Mouse (Mus musculus): ENCODE data around the gene Slc38a3. TPM values are rescaled to one million over a fixed set of nuclear protein-coding genes. Genes with fewer than 3 reads are reported as not detected.

Slc38a3 gene
- 2.9 and 3.2 TPM in 2 replicates for polyA plus RNA-seq (2016; fragmentation: Nextera tagmentation; extraction: Ambion mirVana)

GRCm38 (mm10) chr9:107669480-107669945 is at the start of gene Slc38a3:
Gene Slc38a3 (minus strand): TSS chr9:107669530.
- no peak for ATAC-seq (ENCODE audit: insufficient number of reproducible peaks, low FRiP score)
- peaks cover 30% of the 10 kb centered on the region for H3K27me3 ChIP-seq (replicated peaks)
- no peaks in the 10 kb centered on the region for H3K9me3 ChIP-seq (replicated peaks)
- H3K27ac ChIP-seq (ENCODE audit: poor library complexity, severe bottlenecking): no peak within 1 kb of the TSS
- peaks cover 47% of the 10 kb centered on the region for H3K4me1 ChIP-seq (replicated peaks)
- no peak within 1 kb of the TSS for H3K4me3 ChIP-seq
- 0 out of 2 replicates have a peak within 1 kb of the TSS, but pooled peaks have one; percentile 44 for H3K9ac ChIP-seq
- H3K36me3 ChIP-seq: no peaks in the 10 kb centered on the region
- H3K4me2 ChIP-seq: no peak within 1 kb of the TSS
- WGBS: 86% methylated on average over 9 of the region's 9 CpGs

DNA sequence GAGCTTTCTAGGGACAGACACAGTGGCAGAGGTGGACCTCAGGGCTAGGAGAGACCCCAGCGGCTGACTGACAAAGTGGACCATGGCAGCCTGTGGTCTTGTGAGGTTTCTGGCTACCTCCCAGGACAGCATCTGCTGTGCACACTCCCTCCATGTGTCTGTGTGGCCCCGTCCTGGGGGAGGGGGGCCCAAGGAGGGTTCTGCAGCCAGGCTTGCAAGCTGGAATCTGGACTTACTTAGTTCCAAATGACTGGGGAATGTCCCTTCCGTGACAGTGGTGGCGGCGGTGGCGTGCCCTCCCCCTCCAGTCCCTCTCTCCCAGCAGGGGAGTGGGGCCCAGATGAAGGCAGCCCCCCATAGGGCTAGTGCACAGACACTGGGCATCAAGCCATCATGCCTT is 47.6 kb upstream of the Slc38a3 start:
- Histone ChIP-seq H3K27me3 (replicated peaks) (peaks cover under 1% of the 10 kb centered on the region; the same call in 1 of the 2 replicates), H3K9me3 (replicated peaks) (no peaks in the 10 kb centered on the region), H3K27ac (ENCODE audit: poor library complexity, severe bottlenecking) (no peak overlapping the region), H3K4me2 (no peak overlapping the region), H3K4me1 (replicated peaks) (peaks cover 36% of the 10 kb centered on the region), H3K36me3 (no peaks in the 10 kb centered on the region), H3K4me3 (no peak overlapping the region), H3K9ac (no peak overlapping the region)
- no peak for ATAC-seq (ENCODE audit: insufficient number of reproducible peaks, low FRiP score)
- WGBS: 41% methylated on average over 6 of the region's 6 CpGs

DNA sequence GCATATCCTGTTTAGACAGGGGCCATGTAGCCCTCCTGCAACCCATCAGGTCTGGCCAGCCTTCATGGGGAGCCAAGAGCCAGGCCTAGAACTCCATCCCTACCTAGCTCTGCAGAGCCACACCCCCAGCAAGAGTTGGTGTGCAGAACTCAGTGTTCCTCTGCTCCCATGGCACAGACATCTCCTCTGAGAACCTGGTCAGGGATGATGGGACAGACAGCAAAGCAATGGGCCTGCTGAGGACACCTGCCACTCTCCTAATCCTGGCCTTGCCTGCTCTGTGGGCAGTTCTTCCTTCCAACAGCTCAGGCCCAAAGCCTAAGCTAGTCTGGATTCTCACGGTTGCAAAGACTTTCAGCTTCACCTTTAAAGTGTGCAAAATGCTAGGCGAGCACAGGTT is 46.3 kb upstream of the Slc38a3 start:
- Histone ChIP-seq H3K9ac (no peak overlapping the region), H3K36me3 (no peaks in the 10 kb centered on the region), H3K27ac (ENCODE audit: poor library complexity, severe bottlenecking) (no peak overlapping the region), H3K27me3 (replicated peaks) (peaks cover 13% of the 10 kb centered on the region), H3K4me2 (no peak overlapping the region), H3K4me1 (replicated peaks) (peaks cover 36% of the 10 kb centered on the region), H3K4me3 (no peak overlapping the region), H3K9me3 (replicated peaks) (no peaks in the 10 kb centered on the region)
- ATAC-seq (ENCODE audit: insufficient number of reproducible peaks, low FRiP score): no peak
- 78% methylated on average over 2 of the region's 2 CpGs for WGBS

DNA sequence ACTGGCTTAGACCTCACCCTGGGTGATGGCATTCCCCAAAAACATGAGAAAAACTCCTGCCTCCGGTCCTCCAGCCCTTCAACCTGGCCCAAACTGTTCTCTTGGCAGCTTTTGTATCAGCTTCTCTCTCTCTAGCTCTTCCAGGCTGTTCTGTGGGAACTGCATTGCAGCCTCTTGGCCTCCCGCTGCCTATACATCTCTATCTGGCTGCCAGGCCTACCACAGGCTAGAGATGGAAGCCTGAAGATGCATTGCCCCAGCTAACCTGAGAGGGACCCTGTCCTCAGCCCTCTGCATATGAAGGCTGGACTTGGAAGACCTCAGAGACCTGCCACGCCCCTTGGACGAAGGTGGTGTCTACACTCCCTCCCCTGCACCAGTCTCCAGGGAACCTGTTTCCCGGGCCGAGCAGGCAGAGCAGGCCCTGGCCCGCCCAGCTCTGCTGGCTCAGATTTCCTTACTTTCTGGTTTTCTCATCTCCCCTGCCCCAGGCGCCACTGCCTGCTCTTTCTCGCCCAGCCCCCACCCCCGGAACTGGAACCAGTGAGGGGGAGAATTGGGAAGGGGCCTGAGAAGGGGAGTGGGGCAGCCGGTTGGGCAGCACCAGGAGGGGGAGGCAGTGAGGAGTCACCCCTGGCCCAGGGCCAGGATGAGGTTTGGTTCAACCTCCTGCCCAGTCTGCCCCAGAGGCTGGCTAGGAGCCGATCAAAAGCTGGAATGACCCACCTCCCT is 45.1 kb upstream of the Slc38a3 start:
- Histone ChIP-seq H3K27ac (ENCODE audit: poor library complexity, severe bottlenecking) (peak overlapping the region; percentile 31; the same call in 1 of the 2 replicates), H3K9ac (peak overlapping the region; percentile 28; the same call in 1 of the 2 replicates), H3K4me1 (replicated peaks) (peaks cover 43% of the 10 kb centered on the region), H3K27me3 (replicated peaks) (peaks cover 22% of the 10 kb centered on the region), H3K4me3 (no peak overlapping the region), H3K4me2 (peak overlapping the region; percentile 18; the same call in 1 of the 2 replicates), H3K9me3 (replicated peaks) (no peaks in the 10 kb centered on the region), H3K36me3 (no peaks in the 10 kb centered on the region)
- ATAC-seq (ENCODE audit: insufficient number of reproducible peaks, low FRiP score): 0 out of 2 replicates have a peak, but pooled peaks have one; percentile 13
- WGBS: 14% methylated on average over 12 of the region's 12 CpGs

- H3K36me3 ChIP-seq: no peaks in the 10 kb centered on the region
- WGBS: 1% methylated on average over 81 of the region's 86 CpGs
- peak within 1 kb of the TSS; percentile 75 for H3K9ac ChIP-seq
- no peaks in the 10 kb centered on the region for H3K9me3 ChIP-seq (replicated peaks)
- peaks cover 63% of the 10 kb centered on the region for H3K27me3 ChIP-seq (replicated peaks)
- H3K4me3 ChIP-seq: peak within 1 kb of the TSS; percentile 65
- H3K4me2 ChIP-seq: peak within 1 kb of the TSS; percentile 98
- 0 out of 2 replicates have a peak within 1 kb of the TSS, but pooled peaks have one; percentile 6 for H3K27ac ChIP-seq (ENCODE audit: poor library complexity, severe bottlenecking)
- peaks cover 61% of the 10 kb centered on the region for H3K4me1 ChIP-seq (replicated peaks)
- ATAC-seq (ENCODE audit: insufficient number of reproducible peaks, low FRiP score): peak; percentile 84
These were observed 40.6 kb upstream of the Slc38a3 start, which contains the start of gene Sema3f for GRCm38 (mm10) chr9:107709697-107710483. Gene Sema3f (minus strand): TSS chr9:107710475.

DNA sequence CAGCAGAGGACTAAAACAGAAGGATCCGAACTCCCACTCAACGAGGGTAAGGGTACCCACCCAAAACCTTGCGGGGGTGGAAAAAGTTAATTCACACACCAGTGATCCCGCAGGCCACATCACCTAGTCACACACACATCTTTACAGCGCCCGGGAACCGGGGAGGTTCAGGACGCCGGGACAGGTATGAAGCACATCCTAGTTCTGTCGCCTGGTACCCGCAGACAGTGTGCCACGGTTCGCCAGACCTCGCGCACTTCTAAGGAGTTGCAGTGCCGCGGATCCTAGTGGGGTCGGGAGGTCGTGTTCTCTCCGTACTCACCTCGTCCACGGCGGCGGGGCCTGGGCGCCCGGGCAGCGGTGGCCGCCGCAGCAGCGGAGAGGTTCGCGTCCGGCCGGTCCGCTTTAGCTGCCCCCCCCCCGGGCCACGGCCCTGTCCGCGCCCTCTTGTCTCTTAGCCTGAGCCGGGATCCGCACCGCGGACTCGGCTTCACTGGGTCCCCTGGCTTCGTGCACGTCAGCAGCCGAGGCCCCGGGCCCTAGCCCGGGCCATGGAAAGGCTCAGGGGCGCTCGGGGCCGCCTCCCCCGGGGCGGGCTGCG is 39.9 kb upstream of the Slc38a3 start:
- Histone ChIP-seq H3K36me3 (no peaks in the 10 kb centered on the region), H3K9me3 (replicated peaks) (no peaks in the 10 kb centered on the region), H3K4me2 (peak overlapping the region; percentile 98), H3K4me1 (replicated peaks) (peaks cover 61% of the 10 kb centered on the region), H3K4me3 (peak overlapping the region; percentile 65), H3K9ac (peak overlapping the region; percentile 75), H3K27me3 (replicated peaks) (peaks cover 63% of the 10 kb centered on the region), H3K27ac (ENCODE audit: poor library complexity, severe bottlenecking) (0 out of 2 replicates have a peak overlapping the region, but pooled peaks have one; percentile 6)
- ATAC-seq (ENCODE audit: insufficient number of reproducible peaks, low FRiP score): no peak; the same call in 1 of the 2 replicates
- under 1% methylated on average over 55 of the region's 55 CpGs for WGBS

DNA sequence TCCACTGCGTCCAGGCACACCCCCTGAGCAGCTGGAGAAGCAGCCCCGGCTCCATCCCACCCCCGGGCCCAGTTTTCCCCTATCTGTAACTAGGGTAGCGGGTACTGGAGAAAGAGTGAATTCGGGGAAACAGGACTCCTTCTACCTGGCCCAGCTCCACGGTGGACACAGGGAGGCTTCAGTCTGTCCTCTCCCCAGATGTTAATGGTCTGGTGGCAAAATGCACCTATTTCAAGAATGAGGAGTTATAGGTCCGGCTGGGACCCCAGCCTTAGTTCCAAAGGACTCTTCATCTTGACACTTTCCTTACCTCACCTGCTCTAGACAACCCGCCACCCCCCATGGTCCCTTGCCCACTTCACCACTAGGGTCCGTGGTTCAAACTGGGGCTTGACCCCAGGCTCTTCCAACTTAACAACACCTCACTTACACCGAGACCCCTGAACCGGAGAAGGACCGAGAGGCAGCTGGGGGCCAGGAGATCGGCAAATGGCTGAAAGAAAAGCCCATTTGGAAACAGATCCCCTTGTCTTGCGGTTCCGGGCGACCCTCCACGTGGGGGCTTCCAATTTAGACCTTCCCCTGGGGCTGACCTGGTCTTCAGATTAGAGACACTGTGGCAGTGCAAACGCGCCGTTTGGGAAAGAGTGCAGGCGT is 39.2 kb upstream of the Slc38a3 start:
- Histone ChIP-seq H3K36me3 (no peaks in the 10 kb centered on the region), H3K9me3 (replicated peaks) (no peaks in the 10 kb centered on the region), H3K4me2 (peak overlapping the region; percentile 98), H3K4me1 (replicated peaks) (peaks cover 61% of the 10 kb centered on the region), H3K9ac (peak overlapping the region; percentile 75), H3K4me3 (peak overlapping the region; percentile 65), H3K27ac (ENCODE audit: poor library complexity, severe bottlenecking) (no peak overlapping the region), H3K27me3 (replicated peaks) (peaks cover 63% of the 10 kb centered on the region)
- WGBS: 3% methylated on average over 21 of the region's 21 CpGs
- no peak for ATAC-seq (ENCODE audit: insufficient number of reproducible peaks, low FRiP score)

GRCm38 (mm10) chr9:107707701-107708438 is 38.5 kb upstream of the Slc38a3 start:
- H3K36me3 ChIP-seq: no peaks in the 10 kb centered on the region
- ATAC-seq (ENCODE audit: insufficient number of reproducible peaks, low FRiP score): peak; percentile 3; the same call in 1 of the 2 replicates
- no peaks in the 10 kb centered on the region for H3K9me3 ChIP-seq (replicated peaks)
- peak overlapping the region; percentile 75 for H3K9ac ChIP-seq
- 2% methylated on average over 17 of the region's 17 CpGs for WGBS
- peaks cover 63% of the 10 kb centered on the region for H3K27me3 ChIP-seq (replicated peaks)
- H3K4me2 ChIP-seq: peak overlapping the region; percentile 98
- 0 out of 2 replicates have a peak overlapping the region, but pooled peaks have one; percentile 10 for H3K27ac ChIP-seq (ENCODE audit: poor library complexity, severe bottlenecking)
- peaks cover 65% of the 10 kb centered on the region for H3K4me1 ChIP-seq (replicated peaks)
- peak overlapping the region; percentile 65 for H3K4me3 ChIP-seq

- ATAC-seq (ENCODE audit: insufficient number of reproducible peaks, low FRiP score): no peak
- Histone ChIP-seq H3K4me3 (peak overlapping the region; percentile 65), H3K4me2 (peak overlapping the region; percentile 98), H3K4me1 (replicated peaks) (peaks cover 76% of the 10 kb centered on the region), H3K27me3 (replicated peaks) (peaks cover 61% of the 10 kb centered on the region), H3K36me3 (no peaks in the 10 kb centered on the region), H3K9me3 (replicated peaks) (no peaks in the 10 kb centered on the region), H3K27ac (ENCODE audit: poor library complexity, severe bottlenecking) (no peak overlapping the region), H3K9ac (peak overlapping the region; percentile 75; the same call in 1 of the 2 replicates)
- WGBS: 3% methylated on average over 14 of the region's 14 CpGs
These were observed 37.5 kb upstream of the Slc38a3 start for GRCm38 (mm10) chr9:107706781-107707211.

All from heart, embryonic 12.5 days (tissue).